Mouse (Mus musculus) heart, adult 2 months (tissue): Measurements from ENCODE around the gene Ptprd. TPM values are rescaled to one million over a fixed set of nuclear protein-coding genes. Genes with fewer than 3 reads are reported as not detected.

Source experiments
- DNase-seq, 2 experiments: peaks; one replicate each; pipeline ENCODE4 v3.0.0; 2021
- H3K27ac ChIP-seq: fragments of 200-600 bp; 2 replicates; pipeline ENCODE4 v1.8.1; 2022
- H3K27me3 ChIP-seq: fragments of 200-500 bp; 2 replicates; pipeline ENCODE4 v1.6.1; 2012; ENCODE audit warnings: mild to moderate bottlenecking, low read length, inconsistent platforms, mixed read lengths; ENCODE audit not compliant: control insufficient read depth, insufficient read depth
- H3K36me3 ChIP-seq: fragments of 200-500 bp; 2 replicates; pipeline ENCODE4 v1.6.1; 2012; ENCODE audit warnings: low read length, inconsistent platforms; ENCODE audit not compliant: control insufficient read depth, insufficient read depth
- H3K4me1 ChIP-seq: fragments of 200-500 bp; 2 replicates; pipeline ENCODE4 v1.6.1; 2011; ENCODE audit warnings: low read length; ENCODE audit not compliant: control insufficient read depth, insufficient read depth
- H3K4me3 ChIP-seq: fragments of 200-600 bp; 2 replicates; pipeline ENCODE4 v1.8.1; 2022
- H3K79me2 ChIP-seq: fragments of 200-500 bp; replicated peaks from 2 replicates; pipeline ENCODE4 v1.6.1; 2012; ENCODE audit warnings: mild to moderate bottlenecking, inconsistent platforms, low read length, moderate library complexity, mixed read lengths; ENCODE audit not compliant: control insufficient read depth, insufficient read depth
- H3K9ac ChIP-seq: fragments of 200-500 bp; 2 replicates; pipeline ENCODE4 v1.6.1; 2012; ENCODE audit warnings: low read depth, mild to moderate bottlenecking, control low read depth, inconsistent platforms, low read length, mixed read lengths
- CTCF ChIP-seq: fragments of 200-600 bp; IDR thresholded peaks from 2 replicates; pipeline ENCODE4 v1.8.1; 2022; ENCODE audit warnings: antibody characterized with exemption, mild to moderate bottlenecking, moderate library complexity
- EP300 ChIP-seq: fragments of 200-500 bp; IDR thresholded peaks from 2 replicates; pipeline ENCODE4 v1.6.1; 2011; ENCODE audit warnings: low read depth, low read length, control low read depth; ENCODE audit not compliant: insufficient read depth
- POLR2A ChIP-seq: fragments of 200-500 bp; IDR thresholded peaks from 2 replicates; pipeline ENCODE4 v1.6.1; 2011; ENCODE audit warnings: mild to moderate bottlenecking, low read depth, low read length, control low read depth; ENCODE audit not compliant: insufficient read depth
- WGBS: fragments of 180-500 bp; shearing (Covaris S2); methylation state at CpG from one replicate; pipeline ENCODE4 v1.1.7; 2018; 5-methylcytosine and 5-hydroxymethylcytosine counted together
- intact Hi-C: fragments of 180-260 bp; cut with DNase I; formaldehyde crosslinking; loops from one replicate; pipeline ENCODE4 v1.15.1; 2025
- polyA plus RNA-seq: library from polyadenylated mRNA; depleted of rRNA; stranded (reverse); fragments of >200 nt; gene quantifications from 2 replicates; pipeline ENCODE4 v1.2.3, GENCODE M21; 2012
- total RNA-seq, 2 experiments: library from RNA; stranded (reverse); gene quantifications; 2 replicates each; pipeline ENCODE4 v1.2.3; 2021

Gene Ptprd
- total and polyA plus RNA-seq, 3 experiments, result 2.7 to 7.0 (median 5.3) TPM

GRCm38 (mm10) chr4:76485848-76486247, 1725.9 kb downstream of the Ptprd start:
- 52% methylated on average over 3 of the region's 3 CpGs for WGBS
- Histone ChIP-seq H3K4me3 (no peak overlapping the region), H3K27me3 (no peaks in the 10 kb centered on the region), H3K27ac (no peak overlapping the region), H3K79me2 (no peaks in the 10 kb centered on the region), H3K36me3 (no peaks in the 10 kb centered on the region), H3K9ac (no peak overlapping the region), H3K4me1 (no peaks in the 10 kb centered on the region; the same call in 1 of the 2 replicates)
- TF ChIP-seq EP300 (no peak), CTCF (peak; percentile 62), POLR2A (no peak)
- no peak for DNase-seq
- intact Hi-C loops, result loop anchor here (10.0 kb wide), 2 partner anchors 511 to 1421 kb away; no protein-coding TSS in a partner anchor

- Histone ChIP-seq H3K27me3 (no peaks in the 10 kb centered on the region), H3K27ac (no peak overlapping the region), H3K36me3 (no peaks in the 10 kb centered on the region), H3K4me1 (no peaks in the 10 kb centered on the region), H3K9ac (no peak overlapping the region), H3K4me3 (no peak overlapping the region), H3K79me2 (no peaks in the 10 kb centered on the region)
- WGBS, result 66% methylated on average over 3 of the region's 3 CpGs
- TF ChIP-seq POLR2A (no peak), EP300 (no peak), CTCF (no peak)
- no peak for DNase-seq
- intact Hi-C loops, result no loop called here
Observed at GRCm38 (mm10) chr4:76468366-76469100, 1743.2 kb downstream of the Ptprd start.

- 74% methylated on average over 1 of the region's 1 CpGs for WGBS
- Histone ChIP-seq H3K4me3 (no peak overlapping the region), H3K79me2 (no peaks in the 10 kb centered on the region), H3K27me3 (no peaks in the 10 kb centered on the region), H3K36me3 (no peaks in the 10 kb centered on the region), H3K4me1 (no peaks in the 10 kb centered on the region), H3K27ac (no peak overlapping the region), H3K9ac (no peak overlapping the region)
- intact Hi-C loops, result no loop called here
- no peak for DNase-seq
- TF ChIP-seq POLR2A (no peak), CTCF (no peak), EP300 (no peak)
Observed at GRCm38 (mm10) chr4:76464682-76465081, 1747.1 kb downstream of the Ptprd start.

- WGBS, result 26% methylated on average over 5 of the region's 5 CpGs
- no peaks in the 10 kb centered on the region for H3K36me3 ChIP-seq
- no peak for TF ChIP-seq POLR2A
- no peak for TF ChIP-seq EP300
- TF ChIP-seq CTCF, result no peak
- no peak overlapping the region for H3K27ac ChIP-seq
- no peak overlapping the region for H3K4me3 ChIP-seq
- no peaks in the 10 kb centered on the region for H3K27me3 ChIP-seq
- H3K4me1 ChIP-seq, result no peaks in the 10 kb centered on the region
- H3K9ac ChIP-seq, result no peak overlapping the region
- DNase-seq, result no peak
- intact Hi-C loops, result no loop called here
- no peaks in the 10 kb centered on the region for H3K79me2 ChIP-seq
Observed at GRCm38 (mm10) chr4:76461336-76461735, 1750.4 kb downstream of the Ptprd start.

- intact Hi-C loops, result no loop called here
- no peaks in the 10 kb centered on the region for H3K27me3 ChIP-seq
- no peak overlapping the region for H3K27ac ChIP-seq
Observed at GRCm38 (mm10) chr4:76460556-76460955, 1751.2 kb downstream of the Ptprd start.

GRCm38 (mm10) chr4:76459621-76460020, 1752.1 kb downstream of the Ptprd start:
- intact Hi-C loops, result no loop called here
- no peaks in the 10 kb centered on the region for H3K79me2 ChIP-seq

More at GRCm38 (mm10) chr4:76460556-76460955, 1751.2 kb downstream of the Ptprd start:
- Histone ChIP-seq H3K36me3 (no peaks in the 10 kb centered on the region), H3K9ac (no peak overlapping the region), H3K4me3 (no peak overlapping the region), H3K79me2 (no peaks in the 10 kb centered on the region), H3K4me1 (no peaks in the 10 kb centered on the region)
- no peak for DNase-seq
- TF ChIP-seq EP300 (no peak), CTCF (no peak), POLR2A (no peak)
- WGBS, result 65% methylated on average over 1 of the region's 1 CpGs

More at GRCm38 (mm10) chr4:76459621-76460020, 1752.1 kb downstream of the Ptprd start:
- no peaks in the 10 kb centered on the region for H3K4me1 ChIP-seq
- no peak for DNase-seq
- H3K4me3 ChIP-seq, result no peak overlapping the region
- H3K27ac ChIP-seq, result no peak overlapping the region
- no peaks in the 10 kb centered on the region for H3K36me3 ChIP-seq
- H3K9ac ChIP-seq, result no peak overlapping the region
- H3K27me3 ChIP-seq, result no peaks in the 10 kb centered on the region
- TF ChIP-seq CTCF, result no peak
- no peak for TF ChIP-seq POLR2A
- no peak for TF ChIP-seq EP300
